Mouse (Mus musculus) limb, embryonic 11.5 days (tissue): ENCODE data around the gene Pkp3. TPM values are rescaled to one million over a fixed set of nuclear protein-coding genes. Genes with fewer than 3 reads are reported as not detected.

Experiments used
- ATAC-seq: fragments of 200-750 bp; cut with Nextera tagmentation; 2 replicates; pipeline ENCODE4 v1.8.0; 2017; ENCODE audit warnings: low read depth; ENCODE audit not compliant: insufficient number of reproducible peaks, low FRiP score, low TSS enrichment
- DNase-seq: peaks from one replicate; pipeline ENCODE4 v3.0.0-alpha.2; 2015; ENCODE audit warnings: low spot score
- H3K27ac ChIP-seq: fragments of 300-500 bp; sonication (generic); replicated peaks from 2 replicates; pipeline ENCODE4 v1.5.1; 2014; ENCODE audit warnings: low read depth, mild to moderate bottlenecking, low read length
- H3K27me3 ChIP-seq: fragments of 300-500 bp; sonication (generic); 2 replicates; pipeline ENCODE4 v1.6.1; 2014; ENCODE audit warnings: mild to moderate bottlenecking, low read length, mixed read lengths; ENCODE audit not compliant: control insufficient read depth, insufficient read depth
- H3K36me3 ChIP-seq: fragments of 300-500 bp; sonication (generic); 2 replicates; pipeline ENCODE4 v1.6.1; 2014; ENCODE audit warnings: mild to moderate bottlenecking, low read length, moderate library complexity, mixed read lengths; ENCODE audit not compliant: control insufficient read depth, insufficient read depth
- H3K4me1 ChIP-seq: fragments of 300-500 bp; sonication (generic); 2 replicates; pipeline ENCODE4 v1.6.1; 2014; ENCODE audit warnings: low read length, mixed read lengths; ENCODE audit not compliant: control insufficient read depth, insufficient read depth
- H3K4me2 ChIP-seq: fragments of 300-500 bp; sonication (generic); 2 replicates; pipeline ENCODE4 v1.6.1; 2014; ENCODE audit warnings: low read depth, mild to moderate bottlenecking, moderate library complexity; ENCODE audit not compliant: severe bottlenecking
- H3K4me3 ChIP-seq: fragments of 300-500 bp; sonication (generic); 2 replicates; pipeline ENCODE4 v1.5.1; 2014; ENCODE audit warnings: low read depth, low read length
- H3K9ac ChIP-seq: fragments of 300-500 bp; sonication (generic); 2 replicates; pipeline ENCODE4 v1.6.1; 2014; ENCODE audit warnings: mild to moderate bottlenecking, low read length
- H3K9me3 ChIP-seq: fragments of 300-500 bp; sonication (generic); 2 replicates; pipeline ENCODE4 v1.6.1; 2016; ENCODE audit warnings: low read length; ENCODE audit not compliant: control insufficient read depth
- WGBS: fragments of 180-500 bp; shearing (Covaris S2); extraction: QIAGEN DNeasy Blood & Tissue Kit; methylation state at CpG from one replicate; pipeline ENCODE4 v1.1.7; 2014; 5-methylcytosine and 5-hydroxymethylcytosine counted together
- polyA plus RNA-seq: library from polyadenylated mRNA; unstranded; fragments of >200 nt; fragmentation: Nextera tagmentation; extraction: Ambion mirVana; gene quantifications from 2 replicates; pipeline ENCODE4 v1.2.1, GENCODE M21; 2014

Pkp3 gene
- polyA plus RNA-seq, 1 experiment from 2014 or later: 3.3 TPM

GRCm38 (mm10) chr7:141072017-141072745 is 5.8 kb upstream of the Pkp3 start:
- WGBS: 31% methylated on average over 23 of the region's 23 CpGs
- Histone ChIP-seq H3K36me3 (no peaks in the 10 kb centered on the region; the same call in 1 of the 2 replicates), H3K27ac (no peak overlapping the region), H3K27me3 (peaks cover 18% of the 10 kb centered on the region), H3K9ac (no peak overlapping the region), H3K4me3 (no peak overlapping the region), H3K4me2 (no peak overlapping the region), H3K9me3 (no peaks in the 10 kb centered on the region), H3K4me1 (0 out of 2 replicates have a peak, but pooled peaks cover 6% of the 10 kb centered on the region)
- ATAC-seq: no peak
- DNase-seq: peak; percentile 56

- ATAC-seq: no peak
- no peak overlapping the region for H3K27ac ChIP-seq
- no peak overlapping the region for H3K4me2 ChIP-seq
- H3K36me3 ChIP-seq: no peaks in the 10 kb centered on the region
- no peak overlapping the region for H3K4me3 ChIP-seq
- no peak overlapping the region for H3K9ac ChIP-seq
- no peak for DNase-seq
- WGBS: 87% methylated on average over 4 of the region's 4 CpGs
- no peaks in the 10 kb centered on the region for H3K9me3 ChIP-seq
- H3K27me3 ChIP-seq: peaks cover 18% of the 10 kb centered on the region
- 0 out of 2 replicates have a peak, but pooled peaks cover 6% of the 10 kb centered on the region for H3K4me1 ChIP-seq
These were observed 4.2 kb upstream of the Pkp3 start for GRCm38 (mm10) chr7:141073782-141074181.

- DNase-seq (no peak), ATAC-seq (no peak)
- Histone ChIP-seq H3K9ac (no peak overlapping the region), H3K4me1 (no peaks in the 10 kb centered on the region), H3K4me3 (no peak overlapping the region), H3K4me2 (no peak overlapping the region), H3K9me3 (no peaks in the 10 kb centered on the region), H3K27me3 (peaks cover 9% of the 10 kb centered on the region; the same call in 1 of the 2 replicates), H3K36me3 (no peaks in the 10 kb centered on the region), H3K27ac (no peak overlapping the region)
- 86% methylated on average over 4 of the region's 4 CpGs for WGBS
These were observed 858 bp downstream of the Pkp3 start for GRCm38 (mm10) chr7:141078876-141079275.

GRCm38 (mm10) chr7:141079481-141080449 is 1.7 kb downstream of the Pkp3 start:
- 23% methylated on average over 31 of the region's 34 CpGs for WGBS
- Histone ChIP-seq H3K36me3 (no peaks in the 10 kb centered on the region), H3K4me3 (no peak overlapping the region; the same call in 1 of the 2 replicates), H3K4me2 (no peak overlapping the region), H3K9me3 (no peaks in the 10 kb centered on the region), H3K27ac (no peak overlapping the region), H3K9ac (no peak overlapping the region), H3K27me3 (peaks cover 9% of the 10 kb centered on the region; the same call in 1 of the 2 replicates), H3K4me1 (no peaks in the 10 kb centered on the region)
- DNase-seq: no peak
- ATAC-seq: no peak

GRCm38 (mm10) chr7:141087894-141088293 is 9.9 kb downstream of the Pkp3 start:
- 35% methylated on average over 8 of the region's 8 CpGs for WGBS
- Histone ChIP-seq H3K27ac (no peak overlapping the region), H3K36me3 (no peaks in the 10 kb centered on the region; the same call in 1 of the 2 replicates), H3K27me3 (peaks cover 30% of the 10 kb centered on the region), H3K4me1 (peaks cover 5% of the 10 kb centered on the region; the same call in 1 of the 2 replicates), H3K9me3 (no peaks in the 10 kb centered on the region), H3K4me2 (peak overlapping the region; percentile 26; the same call in 1 of the 2 replicates), H3K9ac (no peak overlapping the region), H3K4me3 (no peak overlapping the region)
- ATAC-seq (no peak), DNase-seq (no peak)

GRCm38 (mm10) chr7:141088473-141088872 is 10.5 kb downstream of the Pkp3 start:
- H3K9ac ChIP-seq: no peak overlapping the region
- H3K36me3 ChIP-seq: no peaks in the 10 kb centered on the region; the same call in 1 of the 2 replicates
- peaks cover 5% of the 10 kb centered on the region; the same call in 1 of the 2 replicates for H3K4me1 ChIP-seq
- H3K27me3 ChIP-seq: peaks cover 30% of the 10 kb centered on the region
- H3K27ac ChIP-seq: no peak overlapping the region
- ATAC-seq (no peak), DNase-seq (peak; percentile 33)
- no peak overlapping the region for H3K4me3 ChIP-seq
- WGBS: 12% methylated on average over 18 of the region's 18 CpGs
- H3K4me2 ChIP-seq: peak overlapping the region; percentile 26
- no peaks in the 10 kb centered on the region for H3K9me3 ChIP-seq

GRCm38 (mm10) chr7:141090228-141090627 is 12.2 kb downstream of the Pkp3 start:
- Histone ChIP-seq H3K9me3 (no peaks in the 10 kb centered on the region), H3K4me3 (no peak overlapping the region), H3K36me3 (no peaks in the 10 kb centered on the region; the same call in 1 of the 2 replicates), H3K27ac (no peak overlapping the region), H3K9ac (no peak overlapping the region), H3K27me3 (peaks cover 30% of the 10 kb centered on the region), H3K4me2 (no peak overlapping the region), H3K4me1 (peaks cover 5% of the 10 kb centered on the region; the same call in 1 of the 2 replicates)
- 71% methylated on average over 8 of the region's 8 CpGs for WGBS
- ATAC-seq: no peak
- no peak for DNase-seq
